In the genomic region with DNA sequence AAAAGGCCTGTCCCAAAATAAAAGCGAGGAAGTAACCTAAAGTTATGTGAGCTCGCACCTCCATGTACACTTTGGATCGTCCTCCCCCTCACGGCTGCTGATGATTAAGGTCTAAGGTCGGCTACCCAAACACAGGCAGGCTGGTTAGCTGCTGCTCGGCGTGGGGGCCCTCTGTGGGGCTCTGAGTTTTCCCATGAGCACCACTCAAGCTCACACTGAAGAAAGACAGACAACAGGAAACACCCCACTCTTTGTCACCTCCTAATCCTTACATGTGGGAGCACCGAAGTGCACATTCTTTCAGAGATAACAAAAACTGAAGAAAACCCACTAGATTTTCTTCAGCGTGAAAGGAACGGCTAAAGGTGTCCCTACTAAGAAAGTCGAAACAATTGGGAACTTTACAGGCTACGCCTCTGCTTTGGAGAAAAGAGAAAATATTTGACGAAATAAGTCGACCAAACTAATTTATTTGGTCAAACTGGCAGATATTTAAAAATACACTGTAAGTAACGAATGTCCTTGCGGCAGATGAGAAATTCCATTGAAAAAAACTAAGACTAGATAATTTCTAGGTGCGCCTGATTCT, we compare ENCODE assay signal across 8 mouse cellular contexts. TPM values are rescaled to one million over a fixed set of nuclear protein-coding genes. Genes with fewer than 3 reads are reported as not detected.
DNase-seq lines count a peak whose midpoint lies in the region; ATAC-seq and TF ChIP-seq lines count a peak whose summit lies in the region.

No protein-coding gene starts in this region.

- H3K27ac ChIP-seq in kidney, postnatal 0 days = peak overlapping the region; percentile 47; the same call in 1 of the 2 replicates
- H3K27ac ChIP-seq in hindbrain, embryonic 14.5 days = no peak overlapping the region
- no peak overlapping the region for H3K27ac ChIP-seq in midbrain, embryonic 14.5 days (replicated peaks; ENCODE audit: low read depth, low read length)

- peak; percentile 24 for DNase-seq in kidney, postnatal 0 days (ENCODE audit: low spot score)
- no peak for DNase-seq in kidney, postnatal 25 days
- peak; percentile 49 for DNase-seq in embryo, embryonic 10 days (ENCODE audit: low spot score)
- DNase-seq in hindbrain, embryonic 14.5 days (ENCODE audit: low spot score) = no peak
- peak; percentile 36 for DNase-seq in midbrain, embryonic 14.5 days
- no peak for DNase-seq in urinary bladder, postnatal 36 days (ENCODE audit: low spot score in 2 of 2)
- DNase-seq in gastrocnemius, postnatal 36 days = no peak
- no peak for DNase-seq in frontal cortex, adult 2 months (ENCODE audit: extremely low spot score in 1 of 2, low spot score in 1 of 2)

- H3K4me2 ChIP-seq in kidney, postnatal 0 days (ENCODE audit: low read length) = peak overlapping the region; percentile 85
- peak overlapping the region; percentile 59 for H3K4me2 ChIP-seq in hindbrain, embryonic 14.5 days (replicated peaks)
- H3K4me2 ChIP-seq in midbrain, embryonic 14.5 days (ENCODE audit: low read length) = peak overlapping the region; percentile 74

- 8% methylated on average over 17 of the region's 17 CpGs for WGBS in kidney, postnatal 0 days
- WGBS in hindbrain, embryonic 14.5 days = 10% methylated on average over 17 of the region's 17 CpGs
- 6% methylated on average over 17 of the region's 17 CpGs for WGBS in midbrain, embryonic 14.5 days

- intact Hi-C loops in gastrocnemius, postnatal 36 days (cut with DNase I) = no loop called here

- no peaks in the 10 kb centered on the region for H3K36me3 ChIP-seq in kidney, postnatal 0 days (ENCODE audit: insufficient read depth, low read length)
- 0 out of 2 replicates have a peak, but pooled peaks cover 2% of the 10 kb centered on the region for H3K36me3 ChIP-seq in hindbrain, embryonic 14.5 days (replicated peaks; ENCODE audit: control insufficient read depth, insufficient read depth)
- no peaks in the 10 kb centered on the region; the same call in 1 of the 2 replicates for H3K36me3 ChIP-seq in midbrain, embryonic 14.5 days (ENCODE audit: control insufficient read depth, insufficient read depth, low read length)

- no peak for TF ChIP-seq CTCF in kidney, postnatal 0 days (IDR thresholded peaks at IDR 0.05; ENCODE audit: low read depth)

- H3K9me3 ChIP-seq in kidney, postnatal 0 days (replicated peaks; ENCODE audit: low read length) = no peaks in the 10 kb centered on the region
- no peaks in the 10 kb centered on the region for H3K9me3 ChIP-seq in hindbrain, embryonic 14.5 days (ENCODE audit: control insufficient read depth, low read length)
- no peaks in the 10 kb centered on the region for H3K9me3 ChIP-seq in midbrain, embryonic 14.5 days (ENCODE audit: control insufficient read depth, low read length)

- no peak for ATAC-seq in kidney, postnatal 0 days (replicated peaks; ENCODE audit: low FRiP score, low read depth)
- no peak for ATAC-seq in hindbrain, embryonic 14.5 days (ENCODE audit: low FRiP score)
- no peak for ATAC-seq in midbrain, embryonic 14.5 days (ENCODE audit: low FRiP score, low TSS enrichment)

- H3K4me1 ChIP-seq in kidney, postnatal 0 days (replicated peaks; ENCODE audit: insufficient read depth, low read length) = 0 out of 2 replicates have a peak, but pooled peaks cover 3% of the 10 kb centered on the region
- H3K4me1 ChIP-seq in hindbrain, embryonic 14.5 days (replicated peaks; ENCODE audit: control insufficient read depth, insufficient read depth, low read length) = peaks cover 25% of the 10 kb centered on the region; the same call in 1 of the 2 replicates
- peaks cover 26% of the 10 kb centered on the region for H3K4me1 ChIP-seq in midbrain, embryonic 14.5 days (ENCODE audit: control insufficient read depth, insufficient read depth, low read length)

- H3K27me3 ChIP-seq in kidney, postnatal 0 days (ENCODE audit: insufficient read depth, low read length) = no peaks in the 10 kb centered on the region
- H3K27me3 ChIP-seq in hindbrain, embryonic 14.5 days (ENCODE audit: control insufficient read depth, insufficient read depth, low read length) = no peaks in the 10 kb centered on the region
- no peaks in the 10 kb centered on the region for H3K27me3 ChIP-seq in midbrain, embryonic 14.5 days (ENCODE audit: control insufficient read depth, insufficient read depth, low read length)

- H3K4me3 ChIP-seq in kidney, postnatal 0 days (replicated peaks; ENCODE audit: low read depth, low read length) = peak overlapping the region; percentile 73
- peak overlapping the region; percentile 65 for H3K4me3 ChIP-seq in hindbrain, embryonic 14.5 days (replicated peaks; ENCODE audit: low read length)
- peak overlapping the region; percentile 75 for H3K4me3 ChIP-seq in midbrain, embryonic 14.5 days (replicated peaks; ENCODE audit: low read depth, low read length)

- H3K9ac ChIP-seq in kidney, postnatal 0 days (ENCODE audit: low read depth, low read length) = peak overlapping the region; percentile 81
- H3K9ac ChIP-seq in hindbrain, embryonic 14.5 days = peak overlapping the region; percentile 81
- H3K9ac ChIP-seq in midbrain, embryonic 14.5 days (replicated peaks; ENCODE audit: low read length) = peak overlapping the region; percentile 88

RNA-seq across cellular contexts. Expression of a gene that starts 1.1 kb away (rescaled TPM):
- 85.6 and 104 TPM in 2 replicates for polyA plus RNA-seq in kidney, postnatal 0 days (2015; fragmentation: Nextera tagmentation; extraction: Ambion mirVana)
- polyA plus RNA-seq in hindbrain, embryonic 14.5 days (2014; fragmentation: Nextera tagmentation; extraction: Ambion mirVana) = 69.4 and 70.2 TPM in 2 replicates
- 53.5 and 78.8 TPM in 2 replicates for polyA plus RNA-seq in midbrain, embryonic 14.5 days (2014; fragmentation: Nextera tagmentation; extraction: Ambion mirVana)
- total RNA-seq in gastrocnemius, postnatal 36 days (2021) = 1 to 10 TPM; 6.2 to 7.4 TPM
- polyA plus RNA-seq in frontal cortex, adult 2 months (2012; rRNA removed) = 3.7 and 4.4 TPM in 2 replicates

Comparison
In these comparisons a context has a peak if more than half of its experiments do, and no peak if none do; other contexts are left out.
1. DNase-seq: peak in kidney, postnatal 0 days (single experiment), embryo, embryonic 10 days (single experiment) and midbrain, embryonic 14.5 days (single experiment); none in kidney, postnatal 25 days (0 of 2), hindbrain, embryonic 14.5 days (single experiment), urinary bladder, postnatal 36 days (0 of 2), gastrocnemius, postnatal 36 days (0 of 2) and frontal cortex, adult 2 months (0 of 2).
2. RNA of a gene that starts 1.1 kb away (polyA plus RNA-seq): 85.6 to 104 TPM in kidney, postnatal 0 days, 53.5 to 78.8 TPM in midbrain, embryonic 14.5 days and 69.4 to 70.2 TPM in hindbrain, embryonic 14.5 days; 3.7 to 4.4 TPM in frontal cortex, adult 2 months; every median in the first group is over 10 times any median in the second.
3. Peak in every context shown above with its lines, with median percentiles within 50 percentile points of each other: H3K4me2 ChIP-seq, H3K4me3 ChIP-seq and H3K9ac ChIP-seq.